Mouse (Mus musculus): ENCODE data around the gene Endod1. TPM values are rescaled to one million over a fixed set of nuclear protein-coding genes. Genes with fewer than 3 reads are reported as not detected.

Endod1 gene
- total RNA-seq, 1 experiment: 7.6 TPM

GRCm38 (mm10) chr9:14402099-14402498 is 20.8 kb upstream of the Endod1 start:
- Histone ChIP-seq H3K9me3 (ENCODE audit: control insufficient read depth, insufficient read depth, low read depth, low read length) (no peaks in the 10 kb centered on the region), H3K36me3 (ENCODE audit: control insufficient read depth, insufficient read depth, low read length, poor library complexity, severe bottlenecking) (no peaks in the 10 kb centered on the region), H3K9ac (ENCODE audit: insufficient read depth, low read depth, low read length, poor library complexity, severe bottlenecking) (no peak overlapping the region), H3K4me1 (ENCODE audit: control insufficient read depth in 2 of 2, insufficient read depth in 2 of 2, low read length in 2 of 2, poor library complexity in 1 of 2) (no peaks in the 10 kb centered on the region), H3K4me3 (ENCODE audit: insufficient read depth in 1 of 2, low read depth in 1 of 2, low read length in 2 of 2, poor library complexity in 1 of 2, severe bottlenecking in 1 of 2) (no peak overlapping the region), H3K27ac (ENCODE audit: insufficient read depth, low read depth, low read length, poor library complexity, severe bottlenecking) (no peak overlapping the region)
- in situ Hi-C loops (cut with MboI; ENCODE audit: low sequenced_read_pairs in 2 of 2, unreplicated experiment in 2 of 2): no loop called here
- TF ChIP-seq ZC3H11A (IDR thresholded peaks at IDR 0.05; ENCODE audit: borderline replicate concordance, low read depth, low read length) (no peak), CHD2 (IDR thresholded peaks at IDR 0.05; ENCODE audit: low read depth, low read length) (no peak), MAFK (IDR thresholded peaks at IDR 0.05; ENCODE audit: insufficient read depth, low read depth, low read length) (no peak), HCFC1 (IDR thresholded peaks at IDR 0.05; ENCODE audit: borderline replicate concordance, insufficient read depth, low read length) (no peak), ZNF384 (IDR thresholded peaks at IDR 0.05; ENCODE audit: low read depth, low read length) (no peak)
- DNase-seq (ENCODE audit: low read depth, low spot score): no peak

- no peak for DNase-seq (ENCODE audit: low read depth, low spot score)
- no peaks in the 10 kb centered on the region for H3K36me3 ChIP-seq (ENCODE audit: control insufficient read depth, insufficient read depth, low read length, poor library complexity, severe bottlenecking)
- H3K27ac ChIP-seq (ENCODE audit: insufficient read depth, low read depth, low read length, poor library complexity, severe bottlenecking): no peak overlapping the region
- in situ Hi-C loops (cut with MboI; ENCODE audit: low sequenced_read_pairs in 2 of 2, unreplicated experiment in 2 of 2): no loop called here
- no peak overlapping the region for H3K9ac ChIP-seq (ENCODE audit: insufficient read depth, low read depth, low read length, poor library complexity, severe bottlenecking)
- no peak overlapping the region for H3K4me3 ChIP-seq (ENCODE audit: insufficient read depth in 1 of 2, low read depth in 1 of 2, low read length in 2 of 2, poor library complexity in 1 of 2, severe bottlenecking in 1 of 2)
- no peaks in the 10 kb centered on the region for H3K4me1 ChIP-seq (ENCODE audit: control insufficient read depth in 2 of 2, insufficient read depth in 2 of 2, low read length in 2 of 2, poor library complexity in 1 of 2)
- TF ChIP-seq ZC3H11A (IDR thresholded peaks at IDR 0.05; ENCODE audit: borderline replicate concordance, low read depth, low read length): no peak
- no peak for TF ChIP-seq ZNF384 (IDR thresholded peaks at IDR 0.05; ENCODE audit: low read depth, low read length)
- no peak for TF ChIP-seq CHD2 (IDR thresholded peaks at IDR 0.05; ENCODE audit: low read depth, low read length)
- TF ChIP-seq HCFC1 (IDR thresholded peaks at IDR 0.05; ENCODE audit: borderline replicate concordance, insufficient read depth, low read length): no peak
- no peak for TF ChIP-seq MAFK (IDR thresholded peaks at IDR 0.05; ENCODE audit: insufficient read depth, low read depth, low read length)
- no peaks in the 10 kb centered on the region for H3K9me3 ChIP-seq (ENCODE audit: control insufficient read depth, insufficient read depth, low read depth, low read length)
These were observed 19.1 kb upstream of the Endod1 start for GRCm38 (mm10) chr9:14400392-14400791.

GRCm38 (mm10) chr9:14398946-14399345 is 17.6 kb upstream of the Endod1 start:
- H3K27ac ChIP-seq (ENCODE audit: insufficient read depth, low read depth, low read length, poor library complexity, severe bottlenecking): no peak overlapping the region
- H3K4me3 ChIP-seq (ENCODE audit: insufficient read depth in 1 of 2, low read depth in 1 of 2, low read length in 2 of 2, poor library complexity in 1 of 2, severe bottlenecking in 1 of 2): no peak overlapping the region
- H3K36me3 ChIP-seq (ENCODE audit: control insufficient read depth, insufficient read depth, low read length, poor library complexity, severe bottlenecking): no peaks in the 10 kb centered on the region
- TF ChIP-seq CHD2 (IDR thresholded peaks at IDR 0.05; ENCODE audit: low read depth, low read length) (no peak), ZNF384 (IDR thresholded peaks at IDR 0.05; ENCODE audit: low read depth, low read length) (no peak), ZC3H11A (IDR thresholded peaks at IDR 0.05; ENCODE audit: borderline replicate concordance, low read depth, low read length) (no peak), HCFC1 (IDR thresholded peaks at IDR 0.05; ENCODE audit: borderline replicate concordance, insufficient read depth, low read length) (no peak), MAFK (IDR thresholded peaks at IDR 0.05; ENCODE audit: insufficient read depth, low read depth, low read length) (no peak)
- DNase-seq (ENCODE audit: low read depth, low spot score): no peak
- in situ Hi-C loops (cut with MboI; ENCODE audit: low sequenced_read_pairs in 2 of 2, unreplicated experiment in 2 of 2): no loop called here
- no peaks in the 10 kb centered on the region for H3K9me3 ChIP-seq (ENCODE audit: control insufficient read depth, insufficient read depth, low read depth, low read length)
- no peaks in the 10 kb centered on the region for H3K4me1 ChIP-seq (ENCODE audit: control insufficient read depth in 2 of 2, insufficient read depth in 2 of 2, low read length in 2 of 2, poor library complexity in 1 of 2)
- H3K9ac ChIP-seq (ENCODE audit: insufficient read depth, low read depth, low read length, poor library complexity, severe bottlenecking): no peak overlapping the region

GRCm38 (mm10) chr9:14398084-14398483 is 16.8 kb upstream of the Endod1 start:
- Histone ChIP-seq H3K36me3 (ENCODE audit: control insufficient read depth, insufficient read depth, low read length, poor library complexity, severe bottlenecking) (no peaks in the 10 kb centered on the region), H3K9ac (ENCODE audit: insufficient read depth, low read depth, low read length, poor library complexity, severe bottlenecking) (no peak overlapping the region), H3K9me3 (ENCODE audit: control insufficient read depth, insufficient read depth, low read depth, low read length) (no peaks in the 10 kb centered on the region), H3K4me3 (ENCODE audit: insufficient read depth in 1 of 2, low read depth in 1 of 2, low read length in 2 of 2, poor library complexity in 1 of 2, severe bottlenecking in 1 of 2) (no peak overlapping the region), H3K27ac (ENCODE audit: insufficient read depth, low read depth, low read length, poor library complexity, severe bottlenecking) (no peak overlapping the region), H3K4me1 (ENCODE audit: control insufficient read depth in 2 of 2, insufficient read depth in 2 of 2, low read length in 2 of 2, poor library complexity in 1 of 2) (no peaks in the 10 kb centered on the region)
- TF ChIP-seq CHD2 (IDR thresholded peaks at IDR 0.05; ENCODE audit: low read depth, low read length) (no peak), ZC3H11A (IDR thresholded peaks at IDR 0.05; ENCODE audit: borderline replicate concordance, low read depth, low read length) (no peak), HCFC1 (IDR thresholded peaks at IDR 0.05; ENCODE audit: borderline replicate concordance, insufficient read depth, low read length) (no peak)
- in situ Hi-C loops (cut with MboI; ENCODE audit: low sequenced_read_pairs in 2 of 2, unreplicated experiment in 2 of 2): no loop called here
- DNase-seq (ENCODE audit: low read depth, low spot score): no peak

GRCm38 (mm10) chr9:14397449-14397819 is 16.1 kb upstream of the Endod1 start:
- in situ Hi-C loops (cut with MboI; ENCODE audit: low sequenced_read_pairs in 2 of 2, unreplicated experiment in 2 of 2): no loop called here
- TF ChIP-seq HCFC1 (IDR thresholded peaks at IDR 0.05; ENCODE audit: borderline replicate concordance, insufficient read depth, low read length) (no peak), CHD2 (IDR thresholded peaks at IDR 0.05; ENCODE audit: low read depth, low read length) (no peak), ZC3H11A (IDR thresholded peaks at IDR 0.05; ENCODE audit: borderline replicate concordance, low read depth, low read length) (no peak), MAFK (IDR thresholded peaks at IDR 0.05; ENCODE audit: insufficient read depth, low read depth, low read length) (no peak), ZNF384 (IDR thresholded peaks at IDR 0.05; ENCODE audit: low read depth, low read length) (no peak)
- H3K9me3 ChIP-seq (ENCODE audit: control insufficient read depth, insufficient read depth, low read depth, low read length): no peaks in the 10 kb centered on the region
- no peak overlapping the region for H3K9ac ChIP-seq (ENCODE audit: insufficient read depth, low read depth, low read length, poor library complexity, severe bottlenecking)
- no peaks in the 10 kb centered on the region for H3K36me3 ChIP-seq (ENCODE audit: control insufficient read depth, insufficient read depth, low read length, poor library complexity, severe bottlenecking)
- no peak overlapping the region for H3K4me3 ChIP-seq (ENCODE audit: insufficient read depth in 1 of 2, low read depth in 1 of 2, low read length in 2 of 2, poor library complexity in 1 of 2, severe bottlenecking in 1 of 2)
- no peak for DNase-seq (ENCODE audit: low read depth, low spot score)
- no peak overlapping the region for H3K27ac ChIP-seq (ENCODE audit: insufficient read depth, low read depth, low read length, poor library complexity, severe bottlenecking)
- no peaks in the 10 kb centered on the region for H3K4me1 ChIP-seq (ENCODE audit: control insufficient read depth in 2 of 2, insufficient read depth in 2 of 2, low read length in 2 of 2, poor library complexity in 1 of 2)
